Mouse (Mus musculus) midbrain, embryonic 11.5 days (tissue): ENCODE results near the gene Krtap21-1. TPM values are rescaled to one million over a fixed set of nuclear protein-coding genes. Genes with fewer than 3 reads are reported as not detected.

ENCODE experiments used
- polyA plus RNA-seq: library from polyadenylated mRNA; unstranded; fragments of >200 nt; fragmentation: Nextera tagmentation; extraction: Ambion mirVana; gene quantifications from 2 replicates; pipeline ENCODE4 v1.2.1, GENCODE M21; 2014

The Krtap21-1 gene
- polyA plus RNA-seq, 1 experiment from 2014 or later = not detected

Other genes starting within 250 kb of the Krtap21-1 start
- not detected in 2 replicates for gene Gm9789, start 245.9 kb downstream of the Krtap21-1 start, polyA plus RNA-seq
- not detected in 2 replicates for gene Gm7735, start 234.4 kb downstream of the Krtap21-1 start, polyA plus RNA-seq
- not detected in 2 replicates for gene 1110057P08Rik, start 229.1 kb downstream of the Krtap21-1 start, polyA plus RNA-seq
- gene Krtap20-2, start 198.0 kb downstream of the Krtap21-1 start, polyA plus RNA-seq = not detected in 2 replicates
- not detected in 2 replicates for gene Krtap6-2, start 16.2 kb upstream of the Krtap21-1 start, polyA plus RNA-seq
- not detected in 2 replicates for gene Krtap8-1, start 84.1 kb upstream of the Krtap21-1 start, polyA plus RNA-seq
- 0.23 TPM in 1 of 2 replicates, not detected in the other for gene Krtap7-1, start 104.5 kb upstream of the Krtap21-1 start, polyA plus RNA-seq
- gene Krtap11-1, start 167.3 kb upstream of the Krtap21-1 start, polyA plus RNA-seq = not detected in 2 replicates